Mouse (Mus musculus) large intestine, adult 2 months (tissue): Measurements from ENCODE around the gene Elob. TPM values are rescaled to one million over a fixed set of nuclear protein-coding genes. Genes with fewer than 3 reads are reported as not detected.

Experiments used
- DNase-seq: peaks from one replicate; pipeline ENCODE4 v3.0.0-alpha.2; 2012; ENCODE audit warnings: low read depth, low spot score
- WGBS: fragments of 180-500 bp; shearing (Covaris S2); methylation state at CpG from one replicate; pipeline ENCODE4 v1.1.7; 2018; 5-methylcytosine and 5-hydroxymethylcytosine counted together
- polyA plus RNA-seq: library from polyadenylated mRNA; depleted of rRNA; stranded (reverse); fragments of >200 nt; gene quantifications from 2 replicates; pipeline ENCODE4 v1.2.3, GENCODE M21; 2012; rRNA removed

Elob gene
- polyA plus RNA-seq: 771 and 864 TPM in 2 replicates

- under 1% methylated on average over 31 of the region's 42 CpGs for WGBS
- no peak for DNase-seq
Observed at GRCm38 (mm10) chr17:23829064-23829619, at the start of gene Elob. Gene Elob (minus strand): TSS chr17:23829136.

- 93% methylated on average over 2 of the region's 2 CpGs for WGBS
- no peak for DNase-seq
Observed at GRCm38 (mm10) chr17:23877166-23877565, 48.2 kb upstream of the Elob start.

- WGBS: 58% methylated on average over 3 of the region's 3 CpGs
- DNase-seq: no peak
Observed at GRCm38 (mm10) chr17:23876741-23877140, 47.8 kb upstream of the Elob start.

- WGBS: 33% methylated on average over 8 of the region's 8 CpGs
- DNase-seq: no peak
Observed at GRCm38 (mm10) chr17:23873884-23874856, 45.2 kb upstream of the Elob start.

GRCm38 (mm10) chr17:23868513-23868912 lies 39.6 kb upstream of the Elob start:
- DNase-seq: no peak
- WGBS: 87% methylated on average over 11 of the region's 11 CpGs

- 89% methylated on average over 15 of the region's 15 CpGs for WGBS
- DNase-seq: no peak
Observed at GRCm38 (mm10) chr17:23867756-23868155, 38.8 kb upstream of the Elob start, which contains the start of gene Prss21. Gene Prss21 (plus strand): TSS chr17:23868056.

GRCm38 (mm10) chr17:23862926-23863325 lies 34.0 kb upstream of the Elob start:
- no peak for DNase-seq
- 92% methylated on average over 4 of the region's 4 CpGs for WGBS

GRCm38 (mm10) chr17:23857913-23858312 lies 29.0 kb upstream of the Elob start:
- WGBS: 22% methylated on average over 2 of the region's 2 CpGs
- peak; percentile 70 for DNase-seq

GRCm38 (mm10) chr17:23857193-23857592 lies 28.3 kb upstream of the Elob start:
- WGBS: 86% methylated on average over 6 of the region's 6 CpGs
- DNase-seq: no peak

- DNase-seq: no peak
- WGBS: 51% methylated on average over 10 of the region's 10 CpGs
Observed at GRCm38 (mm10) chr17:23854229-23854765, 25.4 kb upstream of the Elob start.

GRCm38 (mm10) chr17:23853292-23853691 lies 24.4 kb upstream of the Elob start:
- no peak for DNase-seq
- 19% methylated on average over 5 of the region's 5 CpGs for WGBS

- DNase-seq: no peak
- 21% methylated on average over 18 of the region's 19 CpGs for WGBS
Observed at GRCm38 (mm10) chr17:23850853-23851749, 22.2 kb upstream of the Elob start.

GRCm38 (mm10) chr17:23850028-23850427 lies 21.1 kb upstream of the Elob start:
- WGBS: 80% methylated on average over 2 of the region's 2 CpGs
- DNase-seq: no peak

GRCm38 (mm10) chr17:23843812-23844273 lies 14.9 kb upstream of the Elob start, which contains the start of the genes Prss32 and Prss41:
Gene Prss32 (plus strand): TSS chr17:23843855.
Gene Prss41 (minus strand): TSS chr17:23844172.
- WGBS: 33% methylated on average over 19 of the region's 19 CpGs
- DNase-seq: no peak

- no peak for DNase-seq
- 76% methylated on average over 23 of the region's 23 CpGs for WGBS
Observed at GRCm38 (mm10) chr17:23843141-23843811, 14.3 kb upstream of the Elob start.

- no peak for DNase-seq
- WGBS: 36% methylated on average over 4 of the region's 4 CpGs
Observed at GRCm38 (mm10) chr17:23841145-23841544, 12.2 kb upstream of the Elob start.

GRCm38 (mm10) chr17:23836006-23836575 lies 7.2 kb upstream of the Elob start, which contains the start of gene Prss33:
Gene Prss33 (minus strand): TSS chr17:23836056.
- DNase-seq: no peak
- 71% methylated on average over 8 of the region's 8 CpGs for WGBS

- WGBS: 100% methylated on average over 1 of the region's 1 CpGs
- DNase-seq: no peak
Observed at GRCm38 (mm10) chr17:23831201-23831600, 2.3 kb upstream of the Elob start.
